Mouse (Mus musculus) spleen, postnatal 36 days (tissue): ENCODE results near the gene Galc.

Experiments used
- DNase-seq, 2 experiments: peaks; one replicate each; pipeline ENCODE4 v3.0.0; 2022; ENCODE audit warnings: low spot score in 2 of 2, mixed read lengths in 1 of 2

Gene Galc

GRCm38 (mm10) chr12:98181729-98182128 is 77.5 kb downstream of the Galc start:
- DNase-seq, result no peak

GRCm38 (mm10) chr12:98180807-98181206 is 78.5 kb downstream of the Galc start:
- DNase-seq, result no peak

GRCm38 (mm10) chr12:98180235-98180800 is 78.9 kb downstream of the Galc start:
- DNase-seq, result no peak

GRCm38 (mm10) chr12:98179496-98179895 is 79.8 kb downstream of the Galc start:
- no peak for DNase-seq

- no peak for DNase-seq
Observed at GRCm38 (mm10) chr12:98176632-98177031, 82.6 kb downstream of the Galc start.

GRCm38 (mm10) chr12:98161901-98162300 is 97.4 kb downstream of the Galc start:
- no peak for DNase-seq

GRCm38 (mm10) chr12:98160867-98161266 is 98.4 kb downstream of the Galc start:
- DNase-seq, result no peak
